Mouse (Mus musculus) hindbrain, embryonic 14.5 days (tissue): ENCODE results near the gene Slc48a1. TPM values are rescaled to one million over a fixed set of nuclear protein-coding genes. Genes with fewer than 3 reads are reported as not detected.
A peak's percentile ranks its signal among the peaks of the same experiment; 100 is the strongest.

Experiments
- ATAC-seq: fragments of 200-750 bp; cut with Nextera tagmentation; 2 replicates; pipeline ENCODE4 v1.8.0; 2017; ENCODE audit warnings: moderate number of reproducible peaks, mild to moderate bottlenecking, moderate TSS enrichment, moderate library complexity; ENCODE audit not compliant: low FRiP score
- DNase-seq: peaks from one replicate; pipeline ENCODE4 v3.0.0-alpha.2; 2015; ENCODE audit warnings: low spot score
- H3K27ac ChIP-seq: fragments of 300-500 bp; sonication (generic); 2 replicates; pipeline ENCODE4 v1.5.1; 2014; ENCODE audit warnings: mild to moderate bottlenecking, moderate library complexity
- H3K27me3 ChIP-seq: fragments of 300-500 bp; sonication (generic); 2 replicates; pipeline ENCODE4 v1.6.1; 2014; ENCODE audit warnings: mild to moderate bottlenecking, low read length, mixed read lengths; ENCODE audit not compliant: control insufficient read depth, insufficient read depth
- H3K36me3 ChIP-seq: fragments of 300-500 bp; sonication (generic); replicated peaks from 2 replicates; pipeline ENCODE4 v1.6.1; 2014; ENCODE audit not compliant: control insufficient read depth, insufficient read depth
- H3K4me1 ChIP-seq: fragments of 300-500 bp; sonication (generic); replicated peaks from 2 replicates; pipeline ENCODE4 v1.6.1; 2014; ENCODE audit warnings: antibody characterized with exemption, low read length, mixed read lengths; ENCODE audit not compliant: control insufficient read depth, insufficient read depth
- H3K4me2 ChIP-seq: fragments of 300-500 bp; sonication (generic); replicated peaks from 2 replicates; pipeline ENCODE4 v1.6.1; 2014; ENCODE audit warnings: mild to moderate bottlenecking, moderate library complexity
- H3K4me3 ChIP-seq: fragments of 300-500 bp; sonication (generic); replicated peaks from 2 replicates; pipeline ENCODE4 v1.5.1; 2014; ENCODE audit warnings: mild to moderate bottlenecking, low read length
- H3K9ac ChIP-seq: fragments of 300-500 bp; sonication (generic); 2 replicates; pipeline ENCODE4 v1.6.1; 2014
- H3K9me3 ChIP-seq: fragments of 300-500 bp; sonication (generic); 2 replicates; pipeline ENCODE4 v1.6.1; 2016; ENCODE audit warnings: low read length; ENCODE audit not compliant: control insufficient read depth
- WGBS: fragments of 180-500 bp; shearing (Covaris S2); extraction: QIAGEN DNeasy Blood & Tissue Kit; methylation state at CpG from one replicate; pipeline ENCODE4 v1.1.7; 2014; 5-methylcytosine and 5-hydroxymethylcytosine counted together
- polyA plus RNA-seq: library from polyadenylated mRNA; unstranded; fragments of >200 nt; fragmentation: Nextera tagmentation; extraction: Ambion mirVana; gene quantifications from 2 replicates; pipeline ENCODE4 v1.2.1, GENCODE M21; 2014

The Slc48a1 gene
- polyA plus RNA-seq, 1 experiment from 2014 or later, result 92.6 TPM

DNA sequence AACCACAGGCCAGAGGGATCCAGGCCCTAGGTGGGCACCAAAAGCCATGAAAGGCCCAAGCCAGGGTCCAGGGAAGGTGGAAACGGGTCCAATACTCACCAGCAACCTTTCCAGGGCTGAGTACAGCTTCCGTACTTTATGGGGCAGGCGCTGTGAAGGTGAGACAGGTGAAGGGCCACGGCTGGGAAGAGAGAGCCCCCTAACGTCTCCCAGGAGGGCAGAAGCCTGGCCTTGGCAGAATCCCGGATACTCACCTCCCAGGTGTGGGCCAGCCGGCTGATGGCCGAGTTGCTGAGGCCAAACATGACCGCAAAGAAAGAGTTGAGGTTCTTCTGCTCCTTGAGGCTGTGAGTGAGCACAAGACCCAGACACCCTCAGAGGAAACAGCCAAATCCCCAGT, 28.9 kb upstream of the Slc48a1 start:
- H3K4me3 ChIP-seq, result no peak overlapping the region
- DNase-seq, result no peak
- ATAC-seq, result no peak
- H3K27me3 ChIP-seq, result no peaks in the 10 kb centered on the region
- no peaks in the 10 kb centered on the region for H3K36me3 ChIP-seq
- H3K4me1 ChIP-seq, result peaks cover 23% of the 10 kb centered on the region
- WGBS, result 96% methylated on average over 9 of the region's 9 CpGs
- no peaks in the 10 kb centered on the region for H3K9me3 ChIP-seq
- H3K27ac ChIP-seq, result no peak overlapping the region
- H3K9ac ChIP-seq, result no peak overlapping the region
- H3K4me2 ChIP-seq, result no peak overlapping the region

- Histone ChIP-seq H3K27ac (0 out of 2 replicates have a peak overlapping the region, but pooled peaks have one; percentile 35), H3K9ac (no peak overlapping the region), H3K4me1 (peaks cover 20% of the 10 kb centered on the region), H3K36me3 (no peaks in the 10 kb centered on the region), H3K27me3 (no peaks in the 10 kb centered on the region), H3K4me3 (no peak overlapping the region), H3K9me3 (no peaks in the 10 kb centered on the region), H3K4me2 (no peak overlapping the region)
- ATAC-seq (no peak), DNase-seq (no peak)
- 91% methylated on average over 13 of the region's 13 CpGs for WGBS
These were observed 28.5 kb upstream of the Slc48a1 start for GRCm38 (mm10) chr15:97749841-97750240.

- peaks cover 12% of the 10 kb centered on the region for H3K4me1 ChIP-seq
- 21% methylated on average over 12 of the region's 12 CpGs for WGBS
These were observed 27.6 kb upstream of the Slc48a1 start for GRCm38 (mm10) chr15:97750697-97751096.

GRCm38 (mm10) chr15:97751676-97752075, 26.6 kb upstream of the Slc48a1 start:
- no peak overlapping the region for H3K4me3 ChIP-seq
- H3K4me2 ChIP-seq, result no peak overlapping the region
- H3K36me3 ChIP-seq, result no peaks in the 10 kb centered on the region
- no peaks in the 10 kb centered on the region for H3K9me3 ChIP-seq
- peaks cover 12% of the 10 kb centered on the region for H3K4me1 ChIP-seq
- H3K27ac ChIP-seq, result no peak overlapping the region
- no peaks in the 10 kb centered on the region for H3K27me3 ChIP-seq
- ATAC-seq (no peak), DNase-seq (no peak)
- 76% methylated on average over 2 of the region's 2 CpGs for WGBS
- no peak overlapping the region for H3K9ac ChIP-seq

More at GRCm38 (mm10) chr15:97750697-97751096, 27.6 kb upstream of the Slc48a1 start:
- no peaks in the 10 kb centered on the region for H3K9me3 ChIP-seq
- ATAC-seq, result peak; percentile 87
- no peaks in the 10 kb centered on the region for H3K27me3 ChIP-seq
- peak overlapping the region; percentile 35; the same call in 1 of the 2 replicates for H3K27ac ChIP-seq
- no peak overlapping the region for H3K9ac ChIP-seq
- H3K36me3 ChIP-seq, result no peaks in the 10 kb centered on the region
- no peak overlapping the region for H3K4me3 ChIP-seq
- DNase-seq, result peak; percentile 85
- H3K4me2 ChIP-seq, result no peak overlapping the region

GRCm38 (mm10) chr15:97752491-97752890, 25.8 kb upstream of the Slc48a1 start:
- no peaks in the 10 kb centered on the region for H3K27me3 ChIP-seq
- no peak for ATAC-seq
- no peaks in the 10 kb centered on the region for H3K36me3 ChIP-seq
- no peak overlapping the region for H3K9ac ChIP-seq
- no peak overlapping the region for H3K27ac ChIP-seq
- no peak overlapping the region for H3K4me3 ChIP-seq
- 94% methylated on average over 5 of the region's 5 CpGs for WGBS
- H3K4me2 ChIP-seq, result no peak overlapping the region
- H3K4me1 ChIP-seq, result peaks cover 12% of the 10 kb centered on the region
- no peaks in the 10 kb centered on the region for H3K9me3 ChIP-seq
- DNase-seq, result no peak

DNA sequence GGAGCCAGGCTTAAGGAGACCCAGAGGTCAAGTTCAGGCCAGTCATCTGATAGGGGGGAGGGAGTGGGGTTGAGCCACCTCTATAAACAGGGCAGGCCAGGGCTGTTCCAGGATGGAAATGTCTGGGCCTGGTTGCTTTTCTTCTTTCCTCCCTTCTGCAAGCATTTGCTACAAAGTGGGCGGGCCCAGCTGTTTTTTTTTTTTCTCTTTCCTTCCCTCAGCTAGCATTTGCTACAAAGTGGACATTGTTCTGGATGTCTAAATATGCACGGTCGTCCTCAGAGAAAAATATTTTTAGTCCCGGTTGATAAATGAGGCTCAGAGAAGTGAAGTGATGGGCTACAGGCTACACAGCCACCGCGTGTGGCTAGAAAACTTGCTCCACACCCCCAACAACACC, 23.8 kb upstream of the Slc48a1 start:
- no peak overlapping the region for H3K27ac ChIP-seq
- no peaks in the 10 kb centered on the region for H3K9me3 ChIP-seq
- H3K4me1 ChIP-seq, result peaks cover 12% of the 10 kb centered on the region
- no peak overlapping the region for H3K4me2 ChIP-seq
- H3K4me3 ChIP-seq, result no peak overlapping the region
- ATAC-seq (no peak), DNase-seq (no peak)
- WGBS, result 64% methylated on average over 6 of the region's 6 CpGs
- no peaks in the 10 kb centered on the region for H3K27me3 ChIP-seq
- H3K36me3 ChIP-seq, result no peaks in the 10 kb centered on the region
- H3K9ac ChIP-seq, result no peak overlapping the region

- Histone ChIP-seq H3K4me1 (peaks cover 8% of the 10 kb centered on the region), H3K4me3 (no peak overlapping the region), H3K36me3 (no peaks in the 10 kb centered on the region), H3K27ac (no peak overlapping the region), H3K4me2 (no peak overlapping the region), H3K9ac (no peak overlapping the region), H3K27me3 (no peaks in the 10 kb centered on the region), H3K9me3 (no peaks in the 10 kb centered on the region)
- 39% methylated on average over 8 of the region's 8 CpGs for WGBS
- DNase-seq (no peak), ATAC-seq (no peak)
These were observed 23.0 kb upstream of the Slc48a1 start for GRCm38 (mm10) chr15:97755361-97755760.

GRCm38 (mm10) chr15:97760006-97760405, 18.3 kb upstream of the Slc48a1 start:
- H3K27ac ChIP-seq, result no peak overlapping the region
- H3K4me3 ChIP-seq, result no peak overlapping the region
- H3K36me3 ChIP-seq, result no peaks in the 10 kb centered on the region
- no peak for DNase-seq
- ATAC-seq, result no peak
- 85% methylated on average over 9 of the region's 9 CpGs for WGBS
- H3K9me3 ChIP-seq, result no peaks in the 10 kb centered on the region
- no peak overlapping the region for H3K9ac ChIP-seq
- no peaks in the 10 kb centered on the region; the same call in 1 of the 2 replicates for H3K4me1 ChIP-seq
- H3K4me2 ChIP-seq, result no peak overlapping the region
- no peaks in the 10 kb centered on the region for H3K27me3 ChIP-seq

DNA sequence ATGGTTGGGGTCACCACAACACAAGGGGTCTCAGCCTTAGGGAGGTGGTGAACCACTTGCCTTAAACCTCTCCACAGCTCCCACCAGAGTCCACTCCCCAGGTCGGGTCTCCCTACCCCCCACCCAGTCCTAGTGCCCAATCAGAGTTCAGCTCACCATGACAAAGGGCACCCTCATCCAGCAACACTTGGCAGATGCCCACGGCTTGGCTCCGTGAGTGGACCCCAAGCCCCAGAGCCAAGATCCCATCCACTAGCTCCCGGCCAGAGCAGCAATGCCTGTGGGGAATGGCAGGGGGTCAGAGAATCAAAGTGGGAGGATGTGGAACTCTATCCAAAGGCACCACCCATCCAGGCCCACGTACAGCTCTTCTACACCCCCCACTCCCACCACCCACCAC, 17.4 kb upstream of the Slc48a1 start:
- H3K4me3 ChIP-seq, result no peak overlapping the region
- H3K36me3 ChIP-seq, result no peaks in the 10 kb centered on the region
- DNase-seq (no peak), ATAC-seq (no peak)
- H3K9me3 ChIP-seq, result no peaks in the 10 kb centered on the region
- WGBS, result 70% methylated on average over 5 of the region's 5 CpGs
- no peak overlapping the region for H3K9ac ChIP-seq
- no peak overlapping the region for H3K27ac ChIP-seq
- no peaks in the 10 kb centered on the region for H3K27me3 ChIP-seq
- peaks cover under 1% of the 10 kb centered on the region; the same call in 1 of the 2 replicates for H3K4me1 ChIP-seq
- H3K4me2 ChIP-seq, result no peak overlapping the region

- H3K9me3 ChIP-seq, result no peaks in the 10 kb centered on the region
- DNase-seq (no peak), ATAC-seq (no peak)
- no peak overlapping the region for H3K4me2 ChIP-seq
- no peaks in the 10 kb centered on the region for H3K36me3 ChIP-seq
- no peak overlapping the region for H3K27ac ChIP-seq
- no peak overlapping the region for H3K4me3 ChIP-seq
- H3K27me3 ChIP-seq, result peaks cover 2% of the 10 kb centered on the region; the same call in 1 of the 2 replicates
- 38% methylated on average over 13 of the region's 13 CpGs for WGBS
- H3K4me1 ChIP-seq, result peaks cover 5% of the 10 kb centered on the region
- no peak overlapping the region for H3K9ac ChIP-seq
These were observed 16.9 kb upstream of the Slc48a1 start for GRCm38 (mm10) chr15:97761438-97761837.
